In genomic region chr1:185068136-185068535, GRCm38 (mm10) we compare ENCODE assay signal across 16 mouse cellular contexts.
"Had no signal": no experiment of that assay in that cellular context is flagged by ENCODE, and none has a peak within 500 bp of the region (broad histone marks: within the 10 kb centered on the region; RNA-seq: fewer than 3 reads in every experiment).

No protein-coding gene starts in this region.

- H3K9me3 ChIP-seq: neural tube, embryonic 13.5 days; neural tube, embryonic 15.5 days; stomach, embryonic 15.5 days had no signal

- H3K4me3 ChIP-seq: neural tube, embryonic 13.5 days; neural tube, embryonic 15.5 days; stomach, embryonic 15.5 days had no signal

- H3K4me1 ChIP-seq: neural tube, embryonic 13.5 days; stomach, embryonic 15.5 days had no signal

- H3K36me3 ChIP-seq: neural tube, embryonic 13.5 days; neural tube, embryonic 15.5 days; stomach, embryonic 15.5 days had no signal

- H3K9ac ChIP-seq: neural tube, embryonic 13.5 days; neural tube, embryonic 15.5 days; stomach, embryonic 15.5 days had no signal

- H3K4me2 ChIP-seq: neural tube, embryonic 13.5 days; neural tube, embryonic 15.5 days; stomach, embryonic 15.5 days had no signal

- DNase-seq: retina, postnatal 1 day; right cerebral cortex, adult 18-20 months; right cerebral cortex, postnatal 14 days; right cerebral cortex, postnatal 25 days; right cerebral cortex, postnatal 4 days; spleen, adult 18-20 months; thymus, adult 18-20 months; thymus, adult 2 months; thymus, postnatal 14 days; thymus, postnatal 25 days; thymus, postnatal 36 days; thymus, postnatal 4 days had no signal

- H3K27me3 ChIP-seq: neural tube, embryonic 13.5 days; neural tube, embryonic 15.5 days; stomach, embryonic 15.5 days had no signal

- H3K27ac ChIP-seq: neural tube, embryonic 13.5 days; neural tube, embryonic 15.5 days; stomach, embryonic 15.5 days; stomach, postnatal 0 days had no signal
